Mouse (Mus musculus): ENCODE measurements around the gene Bcr.

DNA sequence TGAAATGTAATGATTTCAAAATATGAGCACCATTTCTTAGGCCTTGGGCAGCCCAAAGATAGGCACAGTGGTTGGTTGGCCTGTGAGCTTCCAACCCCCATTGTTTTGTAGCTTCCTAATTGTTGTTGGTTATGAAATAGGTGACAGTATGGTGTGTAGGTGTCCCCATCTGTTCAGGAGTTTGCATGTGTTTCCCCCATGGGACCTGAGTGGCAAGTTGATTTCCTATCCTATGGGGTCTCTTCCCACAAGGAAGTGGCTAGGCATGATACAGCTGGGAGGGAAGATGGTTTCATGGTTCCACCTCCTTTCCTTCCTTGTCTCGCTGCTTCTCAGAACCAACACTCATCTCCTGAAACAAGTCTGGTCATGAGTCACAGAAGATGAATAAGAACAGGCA is 24.9 kb downstream of the Bcr start:
- TF ChIP-seq CTCF (IDR thresholded peaks at IDR 0.05; ENCODE audit: borderline replicate concordance, control insufficient read depth, extremely low read depth, insufficient read depth, low read length, poor library complexity) (no peak), POLR2A (IDR thresholded peaks at IDR 0.05; ENCODE audit: control insufficient read depth, extremely low read depth, insufficient read depth, low read length, poor library complexity) (no peak)
